Mouse (Mus musculus) adrenal gland, postnatal 14 days (tissue): ENCODE measurements around the gene Pla2g5. TPM values are rescaled to one million over a fixed set of nuclear protein-coding genes. Genes with fewer than 3 reads are reported as not detected.

Source experiments
- DNase-seq: peaks from one replicate; pipeline ENCODE4 v3.0.0; 2021; ENCODE audit warnings: mixed read lengths
- total RNA-seq: library from RNA; stranded (reverse); gene quantifications from 2 replicates; pipeline ENCODE4 v1.2.3, GENCODE M21; 2021

The Pla2g5 gene
- total RNA-seq, 1 experiment from 2014 or later = 13.2 TPM

DNA sequence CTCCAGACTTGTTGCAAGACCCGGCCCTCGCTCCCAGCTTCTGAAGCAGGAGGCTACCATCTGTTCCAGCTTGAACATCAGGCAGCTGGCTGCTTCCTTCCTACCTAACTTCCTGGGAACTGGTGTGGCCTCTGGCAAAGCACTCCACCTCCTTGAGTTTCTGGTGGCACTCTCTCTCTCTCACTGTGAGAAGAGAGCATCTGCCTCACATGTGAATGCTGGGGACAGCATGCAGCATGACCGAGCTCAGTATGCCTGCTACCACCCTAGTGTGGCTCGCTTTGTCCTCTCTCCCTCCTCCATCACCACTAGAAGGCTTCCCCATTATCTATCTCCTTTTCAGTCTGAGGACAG, 66.1 kb downstream of the Pla2g5 start:
- DNase-seq = no peak

DNA sequence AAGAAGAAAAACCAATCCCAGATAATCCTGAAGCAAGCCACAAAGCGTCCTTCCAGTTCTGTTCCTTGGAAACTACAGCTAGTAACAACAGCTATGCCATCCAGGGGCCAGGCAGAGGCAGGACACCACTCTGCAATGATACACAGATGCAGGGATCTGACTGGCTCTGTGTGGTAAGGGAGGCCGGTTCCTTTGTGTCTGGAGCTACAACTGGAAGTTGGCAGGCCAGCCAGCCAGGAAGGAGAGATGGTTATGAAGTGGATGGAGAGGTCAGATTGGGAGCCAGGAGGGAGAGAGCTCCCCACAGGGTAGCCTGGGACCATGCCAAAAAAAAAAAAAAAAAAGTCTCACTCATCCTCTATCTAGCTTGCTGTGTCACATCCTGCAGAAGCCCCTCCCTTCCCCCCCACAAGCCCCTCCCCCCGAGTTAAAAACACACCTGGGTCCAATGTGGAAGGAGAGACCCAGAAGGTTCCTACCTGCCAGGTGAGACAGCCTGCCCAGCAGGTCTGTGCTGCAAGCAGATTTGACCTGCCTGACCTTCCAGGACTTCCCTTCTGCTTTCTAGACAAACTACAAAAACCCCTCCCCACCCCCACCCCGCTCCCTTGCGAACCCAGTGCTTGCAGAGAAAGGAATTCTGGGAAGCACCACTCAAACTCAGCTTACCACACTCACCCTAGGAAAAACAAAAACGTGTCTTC, 66.6 kb downstream of the Pla2g5 start:
- no peak for DNase-seq

DNA sequence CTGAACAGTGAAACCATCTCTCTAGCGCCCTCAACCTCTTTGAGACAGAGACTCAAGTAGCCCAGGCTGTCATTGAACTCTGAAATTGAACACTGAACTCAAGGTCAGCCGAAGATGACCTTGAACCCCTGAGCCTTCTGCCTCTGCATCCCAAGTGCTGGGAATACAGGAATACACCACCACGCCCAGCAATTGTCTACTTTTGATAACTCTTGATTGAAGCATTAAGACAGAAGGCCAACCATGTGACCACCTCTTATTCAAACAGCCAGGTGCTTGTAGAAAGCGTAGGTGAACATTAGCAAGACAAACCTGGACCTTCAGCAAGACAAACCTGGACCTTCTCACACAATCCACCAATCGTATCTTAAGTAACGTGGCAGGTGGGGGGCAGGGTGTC, 68.9 kb downstream of the Pla2g5 start:
- DNase-seq = no peak

DNA sequence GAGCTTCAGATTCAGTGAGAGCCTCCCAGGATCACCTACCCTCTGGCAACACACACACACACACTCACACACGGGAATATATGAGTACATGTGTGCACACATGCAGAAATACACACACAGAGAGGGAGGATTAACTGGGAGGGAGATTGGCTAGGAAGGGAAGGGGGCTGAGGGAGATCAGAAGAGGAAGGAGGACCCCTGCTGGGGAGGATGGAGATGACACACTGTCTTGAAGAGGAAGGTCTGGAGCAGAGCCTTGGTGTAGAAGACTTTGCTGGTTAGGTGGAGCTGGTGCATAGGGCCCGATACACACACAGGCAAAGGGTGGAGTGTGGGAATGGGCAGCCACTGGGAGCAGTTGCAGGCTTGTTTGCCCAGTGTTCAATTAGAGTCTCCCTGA, 70.0 kb downstream of the Pla2g5 start:
- DNase-seq = peak; percentile 70

DNA sequence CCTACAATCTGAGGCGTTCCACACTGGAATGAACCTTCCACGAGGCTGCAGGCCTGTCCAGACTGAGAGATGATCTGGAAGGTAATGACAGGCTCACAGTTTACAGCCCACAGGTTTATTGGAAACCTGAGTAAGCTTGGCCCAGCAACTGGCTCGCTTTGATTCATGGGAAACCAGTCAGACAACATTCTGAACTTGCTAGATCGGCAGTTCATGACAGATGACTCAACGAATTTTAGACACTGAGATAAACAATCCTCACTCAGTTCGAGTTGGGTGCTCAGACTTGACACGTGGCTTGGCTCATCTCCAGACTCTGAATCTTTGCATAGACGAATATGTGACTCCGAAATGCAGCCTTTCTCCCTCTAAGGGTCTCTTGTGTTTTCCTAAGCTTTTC, 70.7 kb downstream of the Pla2g5 start:
- no peak for DNase-seq

DNA sequence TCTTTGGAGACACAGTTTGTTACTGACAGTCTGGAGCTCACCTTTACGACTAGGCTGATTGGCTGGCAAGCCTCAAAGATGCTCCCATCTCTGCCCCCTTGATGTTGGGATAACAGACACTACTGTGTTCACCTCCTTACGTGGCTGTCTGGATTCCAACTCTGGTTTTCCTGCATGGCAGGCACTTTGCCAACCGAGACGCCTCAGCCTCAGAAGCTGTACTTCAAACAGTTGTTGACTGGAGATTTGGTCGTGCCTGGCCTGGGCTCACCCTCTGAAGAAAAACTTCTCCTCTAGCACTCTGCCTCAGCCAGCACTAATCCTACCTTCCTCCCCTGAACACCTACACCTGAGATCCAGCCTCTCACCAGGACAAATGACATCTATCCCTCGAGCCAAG, 71.8 kb downstream of the Pla2g5 start:
- DNase-seq = no peak

DNA sequence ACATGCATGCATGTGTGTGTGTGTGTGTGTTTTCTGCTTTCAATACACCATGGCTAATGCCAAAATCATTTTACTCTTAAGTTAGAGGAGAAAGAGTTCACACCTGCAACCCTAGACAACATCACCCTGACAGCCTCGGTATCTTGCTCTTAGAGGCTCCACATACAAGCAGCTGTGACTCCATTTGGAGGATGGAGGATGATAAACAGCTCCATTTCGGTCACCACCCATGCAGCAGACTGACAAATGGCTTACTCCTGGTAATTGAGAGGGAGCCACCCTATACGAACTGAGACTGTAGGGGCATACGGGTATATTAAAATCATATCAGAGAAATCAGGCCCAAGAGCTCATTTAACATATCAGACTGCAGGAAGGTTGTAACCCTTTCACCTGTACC, 74.9 kb downstream of the Pla2g5 start:
- DNase-seq = no peak

DNA sequence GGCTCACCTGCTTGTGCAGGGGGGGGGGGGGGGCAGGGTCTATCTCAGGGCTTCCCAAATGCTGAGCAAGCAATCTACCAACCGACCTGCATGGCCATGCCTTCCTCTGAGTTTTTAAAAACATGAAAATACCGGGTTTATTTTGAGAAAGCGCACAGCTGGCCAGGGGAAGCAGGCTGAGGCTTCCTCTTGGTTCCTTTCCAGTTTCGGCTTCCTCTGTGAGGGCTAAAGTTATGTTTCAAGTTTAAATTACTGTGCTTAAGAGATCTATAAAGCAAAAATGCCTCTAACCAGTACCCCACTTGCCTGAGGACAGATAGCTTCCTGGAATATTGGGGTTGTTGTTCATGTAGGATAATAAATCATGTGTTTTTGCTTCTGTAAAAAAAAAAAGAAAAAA, 77.1 kb downstream of the Pla2g5 start:
- DNase-seq = no peak

DNA sequence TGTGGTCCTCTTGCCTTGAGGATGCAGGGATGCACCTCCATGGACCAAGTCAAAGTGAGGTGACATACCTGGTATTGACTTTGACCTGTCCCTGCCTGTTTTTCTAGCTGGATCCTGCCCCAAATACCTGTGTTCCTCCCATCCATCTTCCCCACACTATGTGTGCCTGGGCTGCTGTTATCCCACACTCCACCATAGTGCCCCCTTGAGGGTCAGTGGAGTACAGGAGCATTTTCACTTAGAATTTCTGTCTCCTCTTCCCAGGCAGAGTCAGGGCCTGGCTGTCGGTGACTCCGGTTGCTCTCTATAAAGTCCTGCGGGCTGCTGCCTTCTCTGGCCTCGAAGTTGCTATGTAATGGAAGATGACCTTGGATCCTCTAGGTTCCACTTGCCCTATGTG, 77.6 kb downstream of the Pla2g5 start:
- DNase-seq = no peak

DNA sequence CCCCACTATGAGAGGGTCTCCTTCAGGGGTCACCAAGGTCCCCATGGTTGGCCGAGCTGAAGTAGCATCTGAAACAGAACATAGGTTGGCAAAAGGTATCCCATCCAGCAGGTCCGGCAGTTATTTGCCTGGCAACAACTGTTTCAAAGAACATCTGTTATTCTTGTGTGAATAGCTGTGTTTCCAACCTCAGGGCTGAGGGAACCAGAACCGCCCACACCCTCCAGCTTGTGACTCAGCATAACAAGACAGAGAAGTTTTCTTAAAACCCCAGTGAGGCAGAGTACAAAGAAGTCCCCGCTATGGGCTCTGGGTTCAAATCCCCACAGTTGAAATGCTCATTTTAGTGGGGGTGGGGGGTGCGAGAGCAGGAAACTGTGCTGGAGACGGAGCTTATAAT, 81.2 kb downstream of the Pla2g5 start:
- DNase-seq = peak; percentile 22

DNA sequence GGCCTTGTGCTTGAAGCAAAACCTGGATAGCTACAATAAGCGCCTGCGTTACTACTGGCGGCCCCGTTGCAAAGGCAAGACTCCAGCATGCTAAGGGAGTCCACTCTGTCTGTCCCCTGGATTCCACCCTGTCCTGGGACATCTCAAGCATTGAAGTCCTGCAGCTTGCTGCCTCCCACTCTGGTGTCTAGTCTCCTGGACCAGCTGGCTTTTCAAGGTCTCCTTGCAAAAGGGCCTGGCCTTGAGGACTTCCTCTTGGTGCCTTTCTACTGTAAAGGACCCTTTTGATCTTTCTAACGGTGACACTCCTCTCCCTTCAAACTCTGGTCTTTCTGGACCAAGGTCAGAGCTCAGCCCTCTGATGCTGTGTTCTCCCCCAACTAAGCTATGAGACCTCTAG, 83.0 kb downstream of the Pla2g5 start:
- DNase-seq = peak; percentile 55

DNA sequence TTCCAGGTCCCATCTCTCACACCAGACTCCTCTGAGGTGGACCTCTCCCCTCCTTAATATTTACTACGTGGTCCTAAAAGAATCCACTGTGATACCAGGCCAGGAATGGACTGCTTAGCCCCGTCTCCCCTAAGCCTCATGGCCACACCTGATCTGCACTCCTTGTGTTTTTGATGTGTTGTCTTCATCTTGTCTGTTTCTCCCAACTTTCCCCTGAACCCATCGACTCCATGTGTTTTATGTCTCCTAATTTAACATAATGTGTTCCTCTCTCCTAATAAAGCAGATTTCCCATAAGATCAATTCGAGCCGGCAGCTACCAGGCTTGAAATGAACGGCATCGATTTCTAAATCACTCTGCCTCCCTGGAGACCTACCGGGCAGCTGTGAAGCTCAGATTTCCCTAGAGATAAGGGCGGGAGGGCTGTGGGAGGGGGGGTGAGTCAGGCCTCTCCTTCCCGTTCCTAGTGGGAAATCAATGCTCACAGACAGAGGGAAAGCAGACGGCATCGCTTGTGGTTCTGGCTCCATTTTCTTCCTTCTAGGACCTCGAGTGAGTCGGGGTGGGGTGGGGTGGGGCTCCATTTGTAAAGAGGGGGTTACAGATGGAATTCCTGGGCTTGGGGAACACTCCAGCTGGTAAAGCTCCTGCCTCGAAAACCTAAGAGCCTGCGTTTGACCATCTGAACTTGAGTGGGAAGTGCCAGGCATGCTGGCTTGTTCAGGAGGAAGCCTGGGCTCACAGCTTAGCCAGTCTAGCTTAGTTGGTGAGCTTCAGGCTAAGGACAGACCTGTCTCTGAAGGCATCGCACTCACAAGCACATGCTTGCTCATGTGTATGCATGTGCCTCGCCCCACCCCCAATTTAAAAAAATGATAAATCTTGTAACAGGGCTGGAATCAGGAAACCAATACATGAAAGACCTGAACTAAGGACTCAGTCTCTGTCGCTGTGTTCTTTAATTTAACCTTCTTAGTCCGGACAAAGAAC, 85.6 kb downstream of the Pla2g5 start:
- DNase-seq = peak; percentile 46

DNA sequence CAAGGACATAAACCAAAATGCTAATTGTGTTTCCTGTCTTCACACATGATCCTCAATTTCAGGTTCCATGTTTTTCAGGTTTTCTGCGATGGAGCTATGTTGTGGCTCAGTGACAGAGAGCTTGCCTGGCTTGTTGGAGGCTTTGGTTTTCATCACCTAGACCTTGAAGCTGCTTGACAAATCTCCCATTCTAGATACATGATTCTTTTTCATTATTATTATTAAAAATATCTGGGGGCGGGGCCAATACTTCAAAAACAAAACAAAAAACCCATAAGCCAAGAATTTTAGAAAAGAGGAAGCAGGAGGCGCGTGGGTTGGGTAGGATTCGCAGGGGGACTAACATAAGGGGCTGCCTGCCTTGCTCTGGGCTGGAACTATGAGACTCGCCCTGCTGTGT, 87.8 kb downstream of the Pla2g5 start, which contains the start of gene Pla2g2d:
TSS of gene Pla2g2d (plus strand) at position 301 of the 400 bp plus-strand sequence.
- DNase-seq = no peak

DNA sequence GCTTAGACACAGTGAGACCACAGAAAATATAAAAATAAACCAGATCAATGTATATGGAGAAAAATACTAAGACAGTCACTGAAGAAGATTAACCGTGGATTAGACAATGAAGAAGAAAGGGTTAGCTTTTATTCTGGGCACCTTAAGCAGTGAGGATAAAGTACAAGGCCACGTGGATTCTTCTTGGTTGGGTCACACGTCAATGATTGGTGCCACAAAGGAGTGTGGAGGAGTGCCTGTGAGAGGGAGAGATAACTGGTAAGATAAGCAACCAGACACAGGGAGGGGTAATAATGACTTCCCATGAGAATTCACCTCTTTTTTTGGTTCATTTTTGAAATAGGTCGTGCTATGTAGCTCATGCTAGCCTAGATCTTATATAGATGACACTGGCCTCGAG, 90.9 kb downstream of the Pla2g5 start:
- no peak for DNase-seq

DNA sequence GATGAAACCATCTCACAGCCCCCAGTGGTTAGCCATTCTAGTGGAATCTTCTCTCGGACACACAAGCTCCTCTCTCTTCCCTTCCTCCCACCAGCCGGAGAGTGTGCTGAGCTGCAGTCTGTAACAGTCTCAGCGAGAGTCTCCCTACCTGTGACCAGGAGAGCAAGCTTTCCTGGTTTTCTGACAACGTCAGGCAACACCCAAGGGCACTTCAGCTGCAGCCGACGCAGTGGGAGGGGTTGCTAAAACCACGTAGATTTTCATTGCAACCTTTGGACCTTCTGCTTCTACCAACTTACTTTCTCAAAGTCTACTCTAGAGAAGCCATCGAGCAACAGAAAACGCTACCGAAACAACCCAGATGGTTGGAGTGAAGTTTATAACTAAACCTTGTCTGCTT, 91.3 kb downstream of the Pla2g5 start:
- DNase-seq = no peak

DNA sequence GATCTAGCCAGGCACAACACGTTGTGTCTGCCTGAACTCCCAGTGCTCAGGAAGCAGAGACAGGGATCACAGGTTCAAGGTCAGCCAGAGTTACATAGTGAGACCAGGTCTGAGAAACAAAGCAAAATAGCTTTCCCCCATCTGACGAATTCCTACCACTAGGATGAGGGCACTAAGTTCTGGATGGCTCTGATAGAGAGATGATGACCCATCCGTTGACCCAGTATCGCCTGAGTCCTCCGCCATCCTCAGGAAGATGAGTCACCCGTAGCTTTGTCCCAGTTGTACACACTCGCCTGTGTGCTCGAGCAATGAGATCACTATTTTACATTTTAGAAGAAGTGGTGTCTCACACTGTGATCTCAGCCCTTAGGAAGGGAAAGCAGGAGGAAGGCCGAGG, 101.0 kb downstream of the Pla2g5 start:
- DNase-seq = peak; percentile 35

DNA sequence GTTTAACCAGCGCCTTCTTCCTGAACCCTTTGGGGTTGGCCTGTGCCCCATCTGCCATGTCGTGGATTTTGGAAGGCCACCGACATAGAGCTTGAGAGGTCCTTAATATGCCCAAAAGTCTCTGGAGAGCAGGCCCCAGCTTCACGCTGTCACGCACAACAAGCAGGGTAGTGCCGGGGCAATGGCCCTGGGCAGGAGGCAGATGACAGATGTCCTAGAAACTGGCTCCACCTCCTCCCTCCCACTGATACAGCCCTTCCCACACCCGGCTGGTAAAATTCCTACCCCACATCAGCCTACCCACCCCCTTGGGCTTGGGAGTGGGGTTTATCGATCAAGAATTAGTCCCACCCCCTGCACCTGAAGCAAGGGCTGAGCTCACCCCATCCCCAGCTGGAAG, 105.9 kb downstream of the Pla2g5 start, which contains the start of gene Pla2g2f:
TSS of gene Pla2g2f (minus strand) at position 211 of the 400 bp plus-strand sequence.
- DNase-seq = peak; percentile 47

DNA sequence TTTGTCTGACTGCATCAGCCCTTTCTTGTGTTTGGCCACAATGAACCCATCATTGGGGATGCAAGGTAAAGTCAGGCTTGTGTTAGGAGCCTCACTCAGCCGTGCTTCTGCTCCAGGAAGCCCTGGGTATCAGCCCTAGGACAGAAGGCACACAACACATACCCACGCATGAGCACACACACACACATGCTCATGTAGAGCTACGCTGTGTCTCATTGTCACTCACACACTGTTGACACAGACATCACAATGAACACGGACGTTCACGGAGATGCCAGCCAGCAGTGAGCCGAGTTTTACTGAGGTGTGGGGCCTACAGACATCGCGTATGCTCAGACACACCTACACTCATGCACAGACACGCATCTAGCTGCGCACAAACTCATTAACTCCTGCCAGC, 107.3 kb downstream of the Pla2g5 start:
- no peak for DNase-seq

DNA sequence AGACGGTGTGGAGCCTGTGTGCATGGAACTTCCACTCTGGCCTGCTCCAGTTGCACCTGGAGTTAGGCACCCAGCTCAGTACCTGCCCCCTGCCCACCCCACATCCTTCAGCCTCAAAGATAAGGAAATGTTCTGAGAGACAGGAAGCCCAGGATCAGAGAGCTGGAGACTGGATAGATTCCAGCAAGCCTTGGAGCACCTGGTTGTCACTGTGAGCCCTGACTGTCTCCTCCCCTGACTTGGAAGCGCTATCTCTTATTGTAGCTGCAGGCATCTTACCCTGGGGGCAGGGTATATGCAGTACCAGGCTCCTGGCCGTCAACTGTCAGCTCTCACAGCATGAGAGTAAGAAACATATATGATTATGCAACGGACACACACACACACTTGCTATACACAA, 107.8 kb downstream of the Pla2g5 start:
- no peak for DNase-seq

DNA sequence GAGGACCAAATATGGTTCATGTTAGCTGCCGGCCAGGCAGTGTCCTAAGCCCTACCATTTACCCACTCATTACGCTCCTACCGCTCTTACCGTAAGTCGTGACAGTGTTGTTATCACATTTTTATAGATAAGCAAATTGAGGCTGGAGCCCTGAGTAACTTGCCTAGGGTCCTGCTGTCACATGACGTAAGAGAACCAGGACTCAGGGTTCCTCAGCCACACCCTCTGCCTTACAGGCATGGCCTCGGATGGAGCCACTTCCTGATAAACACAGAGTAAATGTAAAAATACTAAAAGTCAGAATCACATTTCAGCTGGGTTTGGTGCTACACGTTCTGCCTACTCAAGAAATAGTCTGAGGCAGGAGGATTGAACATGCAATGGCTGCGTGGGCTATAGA, 108.8 kb downstream of the Pla2g5 start:
- DNase-seq = no peak

DNA sequence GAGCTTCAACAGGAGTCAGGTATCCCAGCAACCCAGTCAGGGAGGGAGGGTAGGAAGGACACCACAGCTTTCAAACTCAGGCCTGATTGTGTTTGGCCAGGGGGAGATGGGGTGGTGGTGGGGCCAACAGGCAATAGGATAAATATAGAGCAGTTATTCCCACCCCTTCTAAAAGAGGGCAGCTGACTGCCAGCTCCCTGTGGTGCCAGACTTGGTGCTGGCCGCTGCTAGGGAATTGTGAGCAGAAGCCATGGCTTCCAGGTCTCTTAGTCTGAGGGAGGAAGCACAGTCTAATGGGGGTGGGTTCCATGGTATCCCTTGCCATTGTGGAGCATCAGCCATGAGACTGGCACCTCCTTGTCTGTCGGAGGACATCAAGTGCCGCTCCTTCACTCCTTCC, 109.7 kb downstream of the Pla2g5 start:
- DNase-seq = no peak

DNA sequence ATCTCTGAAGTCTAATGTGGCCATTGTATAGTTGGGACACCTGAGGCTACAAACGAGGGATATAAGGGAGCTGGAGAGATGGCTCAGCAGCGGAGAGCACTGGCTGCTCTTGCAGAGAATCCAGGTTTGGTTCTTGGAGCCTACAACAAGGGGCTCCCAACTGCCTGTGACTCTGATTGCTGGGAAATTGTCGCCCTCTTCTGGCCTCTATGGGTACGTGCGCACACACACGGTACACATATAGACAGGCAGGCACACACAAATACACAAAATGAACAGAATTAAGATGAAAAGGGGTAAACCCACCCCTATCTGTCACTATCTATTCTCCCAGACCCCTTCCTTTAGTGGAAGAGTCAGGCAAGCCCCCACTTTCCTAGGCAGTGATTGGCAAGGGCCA, 110.7 kb downstream of the Pla2g5 start:
- no peak for DNase-seq
